Mouse (Mus musculus): ENCODE measurements around the gene Rpl13a. TPM values are rescaled to one million over a fixed set of nuclear protein-coding genes. Genes with fewer than 3 reads are reported as not detected.
A peak's percentile ranks its signal among the peaks of the same experiment; 100 is the strongest.
"Not testable (repeated sequence)": the region's sequence is repeated elsewhere in the genome, so short reads cannot be mapped to it uniquely, and the experiment has no call there.

The Rpl13a gene
- 977 and 1,019 TPM in 2 replicates for polyA plus RNA-seq (2016; fragmentation: Nextera tagmentation; extraction: Ambion mirVana)

- Histone ChIP-seq H3K27ac (peak within 1 kb of the TSS; percentile 92), H3K9ac (peak within 1 kb of the TSS; percentile 98), H3K4me2 (replicated peaks) (peak within 1 kb of the TSS; percentile 97), H3K9me3 (replicated peaks) (no peaks in the 10 kb centered on the region), H3K4me3 (peak within 1 kb of the TSS; percentile 87), H3K27me3 (peaks cover 4% of the 10 kb centered on the region; the same call in 1 of the 2 replicates), H3K4me1 (peaks cover 34% of the 10 kb centered on the region), H3K36me3 (peaks cover 26% of the 10 kb centered on the region)
- peak; percentile 94 for ATAC-seq (ENCODE audit: low FRiP score)
- under 1% methylated on average over 48 of the region's 48 CpGs for WGBS
Observed at GRCm38 (mm10) chr7:45128624-45129246, at the start of gene Rpl13a. Gene Rpl13a, minus strand, starts transcription at chr7:45128761.

- H3K27me3 ChIP-seq: peaks cover 97% of the 10 kb centered on the region
- WGBS: 3% methylated on average over 31 of the region's 31 CpGs
- H3K4me2 ChIP-seq (replicated peaks): peak overlapping the region; percentile 25
- H3K27ac ChIP-seq: no peak overlapping the region
- H3K4me3 ChIP-seq: peak overlapping the region; percentile 10; the same call in 1 of the 2 replicates
- H3K4me1 ChIP-seq: peaks cover 22% of the 10 kb centered on the region
- no peak overlapping the region for H3K9ac ChIP-seq
- H3K36me3 ChIP-seq: no peaks in the 10 kb centered on the region
- H3K9me3 ChIP-seq (replicated peaks): no peaks in the 10 kb centered on the region
- no peak for ATAC-seq (ENCODE audit: low FRiP score)
Observed at GRCm38 (mm10) chr7:45176356-45176755, 47.8 kb upstream of the Rpl13a start.

GRCm38 (mm10) chr7:45175929-45176328 is 47.4 kb upstream of the Rpl13a start:
- Histone ChIP-seq H3K4me1 (peaks cover 17% of the 10 kb centered on the region), H3K27ac (no peak overlapping the region), H3K4me3 (peak overlapping the region; percentile 10; the same call in 1 of the 2 replicates), H3K9ac (no peak overlapping the region), H3K27me3 (peaks cover 96% of the 10 kb centered on the region), H3K4me2 (replicated peaks) (peak overlapping the region; percentile 25), H3K9me3 (replicated peaks) (no peaks in the 10 kb centered on the region), H3K36me3 (no peaks in the 10 kb centered on the region)
- 1% methylated on average over 23 of the region's 23 CpGs for WGBS
- no peak for ATAC-seq (ENCODE audit: low FRiP score)

GRCm38 (mm10) chr7:45175398-45175797 is 46.8 kb upstream of the Rpl13a start:
- Histone ChIP-seq H3K4me1 (peaks cover 16% of the 10 kb centered on the region), H3K27ac (no peak overlapping the region), H3K27me3 (peaks cover 96% of the 10 kb centered on the region), H3K4me2 (replicated peaks) (no peak overlapping the region), H3K4me3 (0 out of 2 replicates have a peak overlapping the region, but pooled peaks have one; percentile 10), H3K9me3 (replicated peaks) (peaks cover under 1% of the 10 kb centered on the region; the same call in 1 of the 2 replicates), H3K9ac (no peak overlapping the region), H3K36me3 (no peaks in the 10 kb centered on the region)
- under 1% methylated on average over 13 of the region's 13 CpGs for WGBS
- no peak for ATAC-seq (ENCODE audit: low FRiP score)

GRCm38 (mm10) chr7:45174567-45175280 is 46.2 kb upstream of the Rpl13a start:
- 3% methylated on average over 29 of the region's 29 CpGs for WGBS
- H3K27ac ChIP-seq: no peak overlapping the region
- H3K27me3 ChIP-seq: peaks cover 96% of the 10 kb centered on the region
- H3K4me3 ChIP-seq: 0 out of 2 replicates have a peak overlapping the region, but pooled peaks have one; percentile 4
- peak overlapping the region; percentile 29 for H3K4me2 ChIP-seq (replicated peaks)
- H3K4me1 ChIP-seq: peaks cover 16% of the 10 kb centered on the region
- H3K9ac ChIP-seq: no peak overlapping the region
- peaks cover 7% of the 10 kb centered on the region for H3K9me3 ChIP-seq (replicated peaks)
- H3K36me3 ChIP-seq: no peaks in the 10 kb centered on the region
- no peak for ATAC-seq (ENCODE audit: low FRiP score)

GRCm38 (mm10) chr7:45173772-45174171 is 45.2 kb upstream of the Rpl13a start:
- not testable (repeated sequence) for H3K9ac ChIP-seq; ATAC-seq (ENCODE audit: low FRiP score); H3K36me3 ChIP-seq; H3K4me3 ChIP-seq; H3K27ac ChIP-seq; H3K4me2 ChIP-seq (replicated peaks)
- WGBS: 59% methylated on average over 1 of the region's 1 CpGs
- Histone ChIP-seq H3K4me1 (peaks cover 16% of the 10 kb centered on the region), H3K9me3 (replicated peaks) (peaks cover 12% of the 10 kb centered on the region), H3K27me3 (peaks cover 96% of the 10 kb centered on the region)

GRCm38 (mm10) chr7:45172974-45173373 is 44.4 kb upstream of the Rpl13a start:
- Histone ChIP-seq H3K36me3 (no peaks in the 10 kb centered on the region), H3K4me1 (peaks cover 24% of the 10 kb centered on the region), H3K27me3 (peaks cover 96% of the 10 kb centered on the region), H3K4me2 (replicated peaks) (no peak overlapping the region), H3K4me3 (no peak overlapping the region), H3K27ac (no peak overlapping the region), H3K9me3 (replicated peaks) (peaks cover 12% of the 10 kb centered on the region), H3K9ac (no peak overlapping the region)
- WGBS: 66% methylated on average over 7 of the region's 7 CpGs
- ATAC-seq (ENCODE audit: low FRiP score): no peak

GRCm38 (mm10) chr7:45169495-45169894 is 40.9 kb upstream of the Rpl13a start:
- 95% methylated on average over 3 of the region's 3 CpGs for WGBS
- Histone ChIP-seq H3K27me3 (peaks cover 96% of the 10 kb centered on the region), H3K9me3 (replicated peaks) (peaks cover 12% of the 10 kb centered on the region), H3K4me3 (no peak overlapping the region), H3K27ac (no peak overlapping the region), H3K36me3 (no peaks in the 10 kb centered on the region), H3K4me2 (replicated peaks) (no peak overlapping the region), H3K9ac (no peak overlapping the region), H3K4me1 (peaks cover 20% of the 10 kb centered on the region)
- no peak for ATAC-seq (ENCODE audit: low FRiP score)

GRCm38 (mm10) chr7:45168656-45169055 is 40.1 kb upstream of the Rpl13a start:
- 3% methylated on average over 24 of the region's 24 CpGs for WGBS
- H3K4me1 ChIP-seq: peaks cover 25% of the 10 kb centered on the region
- peak overlapping the region; percentile 26; the same call in 1 of the 2 replicates for H3K4me2 ChIP-seq (replicated peaks)
- peak overlapping the region; percentile 6; the same call in 1 of the 2 replicates for H3K4me3 ChIP-seq
- peaks cover 12% of the 10 kb centered on the region for H3K9me3 ChIP-seq (replicated peaks)
- H3K36me3 ChIP-seq: no peaks in the 10 kb centered on the region
- no peak overlapping the region for H3K9ac ChIP-seq
- H3K27me3 ChIP-seq: peaks cover 96% of the 10 kb centered on the region
- ATAC-seq (ENCODE audit: low FRiP score): no peak
- H3K27ac ChIP-seq: no peak overlapping the region

GRCm38 (mm10) chr7:45167761-45168445 is 39.3 kb upstream of the Rpl13a start:
- Histone ChIP-seq H3K9me3 (replicated peaks) (peaks cover 12% of the 10 kb centered on the region), H3K27ac (no peak overlapping the region), H3K9ac (peak overlapping the region; percentile 9; the same call in 1 of the 2 replicates), H3K4me2 (replicated peaks) (peak overlapping the region; percentile 1), H3K4me1 (peaks cover 26% of the 10 kb centered on the region), H3K27me3 (peaks cover 98% of the 10 kb centered on the region), H3K36me3 (no peaks in the 10 kb centered on the region), H3K4me3 (no peak overlapping the region)
- peak; percentile 36; the same call in 1 of the 2 replicates for ATAC-seq (ENCODE audit: low FRiP score)
- 2% methylated on average over 19 of the region's 19 CpGs for WGBS

- H3K27me3 ChIP-seq: peaks cover 95% of the 10 kb centered on the region
- no peak overlapping the region for H3K27ac ChIP-seq
- H3K36me3 ChIP-seq: no peaks in the 10 kb centered on the region
- peaks cover 12% of the 10 kb centered on the region for H3K9me3 ChIP-seq (replicated peaks)
- H3K4me3 ChIP-seq: no peak overlapping the region
- no peak for ATAC-seq (ENCODE audit: low FRiP score)
- peak overlapping the region; percentile 27; the same call in 1 of the 2 replicates for H3K9ac ChIP-seq
- 38% methylated on average over 5 of the region's 10 CpGs for WGBS
- peaks cover 34% of the 10 kb centered on the region for H3K4me1 ChIP-seq
- no peak overlapping the region for H3K4me2 ChIP-seq (replicated peaks)
Observed at GRCm38 (mm10) chr7:45166950-45167401, 38.4 kb upstream of the Rpl13a start.

- H3K4me2 ChIP-seq (replicated peaks): no peak overlapping the region
- WGBS: 41% methylated on average over 11 of the region's 11 CpGs
- no peak overlapping the region for H3K4me3 ChIP-seq
- H3K27me3 ChIP-seq: peaks cover 84% of the 10 kb centered on the region
- H3K36me3 ChIP-seq: no peaks in the 10 kb centered on the region; the same call in 1 of the 2 replicates
- peaks cover 34% of the 10 kb centered on the region for H3K4me1 ChIP-seq
- H3K27ac ChIP-seq: no peak overlapping the region
- peaks cover 12% of the 10 kb centered on the region for H3K9me3 ChIP-seq (replicated peaks)
- H3K9ac ChIP-seq: no peak overlapping the region
- no peak for ATAC-seq (ENCODE audit: low FRiP score)
Observed at GRCm38 (mm10) chr7:45165701-45166100, 37.1 kb upstream of the Rpl13a start.

Data from hindbrain, embryonic 12.5 days (tissue).